Mouse (Mus musculus): ENCODE results near the gene Fam186b. TPM values are rescaled to one million over a fixed set of nuclear protein-coding genes. Genes with fewer than 3 reads are reported as not detected.
"Not testable (repeated sequence)": the region's sequence is repeated elsewhere in the genome, so short reads cannot be mapped to it uniquely, and the experiment has no call there.

The Fam186b gene
- total RNA-seq, 2 experiments from 2014 or later = not detected

DNA sequence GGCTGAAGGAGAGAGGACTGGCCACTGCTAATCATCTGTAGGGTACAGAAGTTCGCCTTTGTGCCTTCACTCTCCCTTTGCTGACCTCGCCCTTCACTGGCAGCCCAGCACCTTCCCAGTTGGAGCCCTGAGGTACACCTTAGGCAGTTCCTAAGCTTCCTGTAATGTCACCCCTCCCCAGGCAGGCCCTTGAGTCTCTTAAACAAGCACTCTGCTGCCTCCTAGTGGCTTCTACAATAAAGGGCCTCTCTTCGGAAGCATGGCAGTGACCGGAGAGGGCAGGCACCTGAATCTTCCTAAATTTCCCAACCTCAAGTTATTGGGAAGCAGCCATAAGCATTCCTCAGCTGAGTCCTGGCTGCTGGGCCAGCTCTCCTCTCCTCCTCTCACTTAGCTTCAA is 30.0 kb downstream of the Fam186b start:
- DNase-seq = peak; percentile 60 to 82
- intact Hi-C loops (cut with DNase I) = loop anchor here (2.0 to 5.0 kb wide), 4 partner anchors 27 to 183 kb away; no protein-coding TSS in a partner anchor

DNA sequence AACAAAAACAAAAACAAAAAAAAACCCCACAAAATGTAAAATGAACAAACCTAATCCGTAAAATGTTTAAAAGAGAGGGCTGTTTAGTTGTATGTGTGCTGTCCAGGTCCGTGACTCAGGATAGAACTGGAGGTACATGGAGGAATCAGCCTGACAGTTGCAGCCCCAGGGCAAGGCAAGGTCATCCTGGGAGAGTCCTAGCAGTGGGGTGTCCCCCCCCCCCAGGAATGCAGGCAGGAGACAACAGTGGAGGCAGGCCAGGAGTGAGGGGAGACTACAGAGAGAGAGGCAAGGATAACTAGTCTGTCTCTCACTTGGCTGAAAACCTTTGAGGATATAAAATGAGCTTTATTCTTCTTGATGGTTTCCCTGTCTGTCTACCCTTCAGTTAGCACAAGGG is 31.3 kb downstream of the Fam186b start:
- intact Hi-C loops (cut with DNase I) = loop anchor here (2.0 kb wide), 2 partner anchors 26 to 50 kb away; no protein-coding TSS in a partner anchor

DNA sequence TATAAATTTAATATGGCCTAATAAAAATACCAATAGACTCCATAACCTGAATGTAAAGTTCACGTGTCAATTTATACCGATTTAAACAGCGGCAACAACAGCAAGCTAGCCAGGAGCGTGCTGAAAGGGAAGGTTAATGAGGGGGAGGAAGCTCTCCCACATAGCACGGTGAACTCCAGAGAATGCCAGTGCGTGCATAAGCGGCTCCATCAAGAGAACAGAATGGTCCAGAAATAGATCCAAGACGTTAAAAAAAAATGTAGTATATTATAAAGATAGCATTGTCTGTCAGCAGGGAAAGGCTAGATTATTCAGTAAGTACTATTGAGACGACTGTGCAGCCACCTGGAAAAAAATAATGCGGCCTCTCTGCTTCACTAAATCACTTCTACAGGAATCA is 33.0 kb downstream of the Fam186b start:
- intact Hi-C loops (cut with DNase I) = no loop called here
- no peak for DNase-seq

More for the DNA sequence above, 31.3 kb downstream of the Fam186b start:
- DNase-seq = no peak

DNA sequence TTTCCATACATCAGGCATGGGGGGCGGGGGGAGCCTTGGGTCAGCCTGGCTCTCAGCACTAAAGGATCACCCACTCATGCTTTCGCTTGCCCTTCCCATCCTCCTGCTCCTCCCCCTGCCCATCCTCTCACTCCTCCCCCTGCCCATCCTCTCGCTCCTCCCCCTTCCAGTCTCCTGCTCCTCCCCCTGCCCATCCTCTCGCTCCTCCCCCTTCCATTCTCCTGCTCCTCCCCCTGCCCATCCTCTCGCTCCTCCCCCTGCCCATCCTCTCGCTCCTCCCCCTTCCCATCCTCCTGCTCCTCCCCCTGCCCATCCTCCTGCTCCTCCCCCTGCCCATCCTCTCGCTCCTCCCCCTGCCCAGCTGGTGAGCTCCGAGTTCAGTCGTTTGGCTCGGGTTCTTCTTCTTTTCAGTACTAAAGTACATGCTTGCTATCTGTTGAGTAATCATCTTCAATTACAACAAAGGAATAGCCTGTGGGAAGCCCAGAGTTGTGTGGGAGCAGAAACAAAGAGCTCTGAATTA is 35.9 kb downstream of the Fam186b start:
- DNase-seq = peak; percentile 57 to 66
- intact Hi-C loops (cut with DNase I) = no loop called here

DNA sequence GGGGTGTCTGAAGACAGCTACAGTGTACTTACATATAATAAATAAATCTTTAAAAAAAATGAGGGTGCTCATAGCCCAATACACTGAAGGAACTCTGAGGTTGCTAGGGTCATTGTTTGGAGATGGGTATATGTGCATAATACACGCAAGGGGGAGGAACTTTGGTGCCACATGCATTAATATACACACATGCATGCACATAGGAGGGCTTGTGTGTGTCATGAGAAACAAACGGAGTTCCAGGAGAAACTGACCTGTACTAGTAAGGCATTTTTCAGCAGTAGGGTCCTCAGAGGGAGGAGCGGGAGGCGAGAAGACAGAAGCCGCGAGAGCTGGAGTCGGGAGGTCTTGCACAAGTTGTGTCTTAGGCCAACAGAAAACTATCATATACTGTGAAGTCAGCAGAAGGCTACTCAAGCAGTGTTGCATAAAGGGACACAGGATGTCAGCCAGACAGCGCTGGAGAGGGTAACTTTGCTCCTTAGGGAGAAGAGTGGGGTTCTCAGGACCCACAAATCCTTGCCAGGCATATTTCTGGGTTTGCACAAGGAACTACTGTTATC is 36.4 kb downstream of the Fam186b start:
- intact Hi-C loops (cut with DNase I) = no loop called here
- DNase-seq = no peak

DNA sequence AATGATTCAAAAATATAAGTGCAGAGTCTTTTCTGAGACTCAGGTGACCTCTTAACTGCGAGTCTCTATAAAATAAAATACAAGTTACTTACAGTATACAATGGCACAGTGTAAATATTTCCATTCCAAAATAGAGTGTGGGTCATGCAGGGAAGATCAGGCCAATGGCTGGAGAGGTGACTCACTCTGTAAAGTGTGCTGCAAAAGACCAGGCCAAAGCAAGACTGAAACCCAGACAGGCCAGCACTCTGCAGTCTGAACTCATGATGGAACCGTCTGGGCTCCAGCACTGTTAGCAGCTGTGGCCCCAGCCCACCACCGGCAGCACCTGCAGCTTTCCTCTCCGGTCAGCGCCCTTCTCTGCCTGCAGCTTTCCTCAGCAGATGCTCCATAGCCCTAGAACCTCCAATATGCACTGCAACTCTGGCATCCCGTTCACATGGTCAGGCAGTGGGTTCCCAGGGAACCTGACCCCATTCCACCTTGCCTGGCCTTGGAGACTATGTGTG is 40.4 kb downstream of the Fam186b start:
- intact Hi-C loops (cut with DNase I) = no loop called here
- DNase-seq = no peak

DNA sequence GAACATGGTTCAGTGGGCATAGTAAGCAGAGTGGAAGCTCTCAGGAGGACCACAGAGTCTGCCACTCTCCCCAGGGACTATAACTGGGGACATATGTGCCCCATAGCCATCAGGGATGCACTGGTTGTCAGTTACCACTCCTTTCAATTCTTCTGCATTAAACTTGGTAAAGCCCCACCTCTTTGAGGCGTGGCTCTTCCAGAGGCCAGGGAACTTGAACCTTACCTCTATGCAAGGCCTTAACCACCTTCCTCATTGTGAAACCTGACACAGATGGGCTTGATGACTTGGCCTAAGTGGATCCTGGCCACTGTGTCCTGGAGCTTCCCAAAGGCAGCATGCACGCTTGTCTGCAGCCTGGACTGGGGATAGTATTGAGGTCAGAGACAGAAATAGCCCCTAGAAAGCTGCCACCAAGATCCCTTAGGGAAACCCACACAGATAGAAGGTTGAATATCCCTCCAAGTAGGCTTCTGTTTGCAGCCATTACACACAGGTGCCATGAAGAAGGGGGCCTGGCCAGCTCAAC is 41.1 kb downstream of the Fam186b start:
- DNase-seq = no peak
- intact Hi-C loops (cut with DNase I) = no loop called here

DNA sequence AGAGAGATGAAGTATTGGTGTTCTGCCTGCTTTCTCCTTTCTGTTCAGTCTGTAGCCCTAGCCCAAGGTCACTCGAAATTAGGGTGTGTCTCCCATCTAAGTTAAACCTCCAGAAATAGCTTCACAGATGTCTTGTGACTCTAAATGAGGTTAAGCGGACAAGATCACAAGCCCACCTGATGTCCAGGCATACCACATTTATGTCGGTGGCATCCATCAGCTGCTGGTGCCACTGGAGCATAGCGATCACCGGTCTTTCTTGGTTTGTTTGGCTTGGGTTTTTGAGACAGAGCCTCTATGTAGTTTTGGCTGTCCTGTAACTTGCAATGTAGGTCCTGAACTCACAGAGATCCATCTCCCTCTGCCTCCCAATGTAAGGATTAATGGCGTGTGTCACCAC is 41.9 kb downstream of the Fam186b start:
- DNase-seq = no peak
- intact Hi-C loops (cut with DNase I) = no loop called here

DNA sequence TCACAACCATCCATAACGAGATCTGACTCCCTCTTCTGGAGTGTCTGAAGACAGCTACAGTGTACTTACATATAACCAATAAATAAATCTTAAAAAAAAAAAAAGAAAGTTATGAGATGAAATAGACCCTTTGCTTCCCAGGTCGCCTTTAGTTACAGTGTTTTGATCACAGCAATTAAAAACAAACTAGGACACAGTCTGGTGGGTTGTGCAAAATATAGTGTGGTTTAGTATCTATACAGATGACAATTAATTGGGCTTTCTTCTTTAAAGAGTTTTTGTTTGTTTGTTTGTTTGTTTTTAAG is 42.6 kb downstream of the Fam186b start:
- intact Hi-C loops (cut with DNase I) = not testable (repeated sequence)

DNA sequence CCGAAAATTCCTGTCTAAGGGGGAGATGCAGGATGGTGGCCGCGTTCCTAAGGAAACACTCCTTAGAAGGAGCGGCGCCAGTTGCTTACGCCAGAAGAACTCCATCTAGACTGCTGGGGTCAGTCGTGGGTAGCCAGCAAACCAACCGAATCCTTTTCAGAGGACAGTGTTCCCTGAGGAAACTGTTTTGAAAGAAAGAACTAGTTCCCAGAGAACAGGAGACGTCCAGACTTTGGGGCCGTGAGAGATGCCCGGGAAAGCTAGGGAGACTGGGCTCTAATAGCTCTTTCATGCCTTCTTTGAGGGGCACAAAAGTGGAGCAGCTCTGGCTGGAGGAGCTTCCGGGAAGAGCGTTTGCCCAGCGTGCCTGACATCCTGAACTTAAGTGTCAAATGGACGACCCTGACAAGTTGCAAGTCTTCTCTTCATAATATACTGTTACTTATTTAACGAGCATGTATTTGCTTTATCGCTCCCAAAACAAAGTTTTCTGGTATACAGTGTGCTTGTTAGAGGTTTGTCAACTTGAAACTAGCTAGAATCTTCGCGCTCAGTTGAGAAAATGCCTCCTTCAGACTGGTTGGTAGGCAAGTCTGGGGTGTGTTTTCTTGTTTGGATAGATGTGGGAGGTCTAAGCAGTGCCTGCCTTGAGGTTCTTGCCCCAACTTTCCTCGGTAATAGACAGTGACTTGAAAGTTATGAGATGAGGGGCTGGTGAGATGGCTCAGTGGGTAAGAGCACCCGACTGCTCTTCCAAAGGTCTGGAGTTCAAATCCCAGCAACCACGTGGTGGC is 43.1 kb downstream of the Fam186b start:
- intact Hi-C loops (cut with DNase I) = no loop called here
- peak in 1 of 2 experiments; percentile 81 for DNase-seq

More for the DNA sequence above, 42.6 kb downstream of the Fam186b start:
- not testable (repeated sequence) for DNase-seq

DNA sequence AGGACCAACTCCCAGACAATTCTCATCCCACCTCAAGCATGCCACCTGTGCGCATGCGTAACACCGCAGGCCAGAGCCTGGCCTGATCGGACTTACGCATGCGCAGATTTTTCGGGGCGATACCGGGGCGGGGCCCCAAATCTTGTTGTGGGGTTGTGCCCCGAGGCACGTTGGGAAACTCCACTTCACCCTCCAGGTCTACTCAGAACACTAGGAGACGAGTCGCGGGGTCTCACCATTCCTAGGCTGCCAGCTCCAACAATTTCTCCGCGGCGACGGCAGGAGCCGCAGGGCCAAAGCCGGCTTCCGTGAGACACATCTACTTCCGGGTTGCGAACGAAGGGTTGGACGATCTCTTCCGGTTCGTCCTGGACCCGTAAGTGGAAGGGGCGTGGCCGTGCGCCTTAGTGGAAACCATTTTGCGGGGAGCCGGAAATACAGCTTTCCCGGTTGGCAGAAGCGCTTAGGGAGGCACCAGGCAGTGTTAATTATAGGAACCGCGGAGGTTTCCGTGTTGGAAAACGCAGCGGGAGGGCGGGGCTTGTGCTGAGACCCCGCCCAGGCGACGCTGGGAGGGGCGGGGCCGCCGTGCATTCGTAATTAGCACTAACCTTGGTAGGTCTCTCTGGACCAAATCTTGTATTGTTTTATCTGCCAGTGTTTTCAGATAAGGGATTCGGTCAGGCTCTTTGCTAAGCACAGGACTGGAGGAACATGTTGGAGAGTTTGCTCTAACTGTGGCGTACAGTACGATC is 43.9 kb downstream of the Fam186b start, which contains the start of gene Mcrs1:
TSS of gene Mcrs1 (minus strand) at position 336 of the 755 bp plus-strand sequence.
- intact Hi-C loops (cut with DNase I) = no loop called here
- peak; percentile 95 to 97 for DNase-seq

DNA sequence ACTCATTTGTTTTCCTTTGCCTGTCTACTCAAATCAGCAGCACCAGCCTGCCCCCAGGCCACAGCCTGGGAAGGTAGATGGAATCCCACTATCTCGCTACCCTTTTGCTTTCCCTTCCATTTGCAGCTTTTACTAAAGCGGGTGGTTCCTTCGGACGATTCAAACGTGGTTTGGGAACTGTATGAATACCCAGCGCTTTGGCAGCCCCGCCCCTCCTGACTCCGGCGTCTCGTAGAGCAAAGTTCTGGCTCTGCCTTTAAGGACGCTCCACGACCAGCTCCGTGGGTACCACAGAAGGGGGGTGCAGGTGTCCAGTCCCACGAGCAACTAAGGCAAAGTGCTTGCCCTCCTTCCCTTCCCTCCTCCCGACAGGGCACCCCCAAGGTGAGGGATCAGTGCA is 44.6 kb downstream of the Fam186b start:
- DNase-seq; intact Hi-C loops (cut with DNase I): not testable (repeated sequence)

DNA sequence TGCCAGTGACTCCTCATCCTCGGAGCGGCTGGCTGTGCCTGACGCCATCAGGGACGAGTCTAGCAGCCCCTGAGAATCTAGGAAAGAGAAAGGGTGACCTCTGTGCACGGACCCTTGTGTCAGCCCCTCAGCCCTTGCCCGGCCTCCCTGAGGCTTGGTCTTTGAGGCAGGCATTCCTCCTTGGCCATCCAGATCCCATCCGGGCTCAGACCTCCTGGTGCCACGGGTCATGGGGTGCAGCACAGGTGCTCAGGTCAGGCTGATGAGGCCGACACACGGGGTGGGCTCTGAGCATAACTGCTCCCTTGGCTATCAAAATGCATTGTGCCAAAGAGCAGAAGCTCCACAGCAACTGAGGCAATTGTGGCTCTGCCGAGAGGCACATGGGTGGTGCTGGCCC is 45.8 kb downstream of the Fam186b start:
- DNase-seq = no peak
- intact Hi-C loops (cut with DNase I) = no loop called here

DNA sequence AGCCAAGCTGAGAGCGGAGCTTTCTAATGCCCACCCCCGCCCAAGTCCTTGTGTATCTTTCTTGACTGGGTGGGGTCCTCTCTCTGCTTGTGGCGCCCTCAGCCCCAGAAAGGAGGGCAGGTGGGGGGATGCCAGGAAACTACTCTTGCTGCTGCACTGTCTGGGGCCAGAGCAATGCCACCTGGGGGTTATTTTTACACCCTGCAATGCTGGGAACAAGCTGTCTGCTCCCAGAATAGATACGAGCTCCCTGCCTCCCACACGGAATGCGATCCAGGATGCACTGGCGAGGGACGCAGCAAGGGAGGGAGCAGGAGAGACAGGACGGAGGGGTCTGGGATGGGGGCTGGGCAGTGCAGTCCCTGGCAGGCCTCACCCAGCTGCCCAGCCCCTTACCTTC is 46.7 kb downstream of the Fam186b start:
- intact Hi-C loops (cut with DNase I) = no loop called here
- DNase-seq = peak; percentile 44 to 65

DNA sequence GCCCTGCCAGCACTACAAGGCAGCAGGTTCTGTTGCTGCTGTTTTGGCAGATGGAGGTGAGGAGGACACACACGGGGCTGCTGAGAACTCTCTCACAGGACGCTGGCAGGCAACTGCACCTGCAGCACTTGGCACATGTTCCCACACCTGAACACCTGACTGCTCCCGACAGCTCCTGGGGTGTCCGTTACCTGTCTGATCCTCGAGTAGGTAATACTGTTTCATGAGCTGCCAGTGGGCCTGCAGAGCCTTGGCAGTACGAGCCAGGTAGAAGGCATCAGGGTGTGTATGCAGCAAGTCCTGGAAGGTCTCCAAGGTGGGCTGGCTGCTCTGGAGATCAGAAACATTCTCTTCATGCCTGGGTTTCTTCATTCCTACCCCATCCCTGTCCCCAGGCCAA is 49.0 kb downstream of the Fam186b start:
- intact Hi-C loops (cut with DNase I); DNase-seq: not testable (repeated sequence)

DNA sequence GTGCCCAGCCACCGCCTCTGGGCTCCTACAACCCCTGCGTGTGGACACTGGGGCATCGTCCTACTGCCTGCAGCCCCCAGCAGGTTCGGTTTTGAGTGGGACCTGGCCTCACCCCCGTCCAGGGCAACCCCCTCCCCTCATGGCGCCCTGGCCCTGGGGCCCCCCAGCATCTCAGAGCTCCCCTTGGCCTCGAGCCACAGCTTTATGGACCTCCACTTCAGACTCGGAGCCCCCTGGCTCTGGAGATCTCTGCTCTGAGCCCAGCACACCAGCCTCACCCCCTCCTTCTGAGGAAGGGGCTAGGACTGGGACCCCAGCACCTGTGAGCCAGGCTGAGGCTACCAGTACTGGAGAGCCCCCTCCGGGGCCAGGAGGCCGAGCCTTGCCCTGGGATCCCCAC is 53.6 kb downstream of the Fam186b start:
- no peak for DNase-seq
- intact Hi-C loops (cut with DNase I) = no loop called here

DNA sequence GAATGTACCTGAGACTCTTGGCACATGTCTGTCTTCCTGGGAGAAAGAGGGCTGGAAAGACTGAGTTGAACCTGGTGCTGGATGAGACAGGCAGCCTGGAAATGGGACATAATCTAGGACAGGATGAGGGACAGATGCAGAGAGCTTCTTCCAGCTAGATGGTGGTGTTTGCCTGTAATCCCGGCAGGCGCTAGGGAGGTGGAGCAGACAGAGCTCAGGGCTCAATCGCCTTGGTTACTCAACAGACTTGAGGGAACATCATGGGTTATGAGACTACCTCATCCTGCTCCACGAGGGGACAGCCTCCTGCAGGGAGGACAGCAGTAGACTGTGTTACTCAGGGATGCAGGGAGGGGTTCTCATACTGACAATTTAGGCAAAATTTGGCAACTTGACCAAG is 54.4 kb downstream of the Fam186b start:
- intact Hi-C loops (cut with DNase I) = no loop called here

DNA sequence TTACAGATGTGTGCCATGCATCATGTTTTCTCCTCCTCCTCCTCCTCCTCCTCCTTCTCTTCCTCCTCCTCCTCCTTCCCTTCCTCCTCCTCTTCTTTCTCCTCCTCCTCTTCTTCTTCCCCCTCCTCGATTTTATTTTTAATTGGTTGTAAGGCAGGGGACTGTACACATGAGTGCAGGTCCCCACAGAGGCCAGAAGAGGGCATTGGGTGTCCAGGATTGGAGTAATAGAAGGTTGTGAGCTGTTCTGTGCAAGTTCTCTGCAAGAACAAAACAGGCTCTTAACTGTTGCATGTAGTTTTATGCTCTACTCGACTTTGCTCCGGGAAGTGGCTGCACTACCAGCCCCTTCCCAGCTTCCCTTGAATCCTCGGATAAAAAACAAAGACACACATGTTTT is 55.6 kb downstream of the Fam186b start:
- intact Hi-C loops (cut with DNase I) = no loop called here
- no peak for DNase-seq

More for the DNA sequence above, 54.4 kb downstream of the Fam186b start:
- DNase-seq = no peak

DNA sequence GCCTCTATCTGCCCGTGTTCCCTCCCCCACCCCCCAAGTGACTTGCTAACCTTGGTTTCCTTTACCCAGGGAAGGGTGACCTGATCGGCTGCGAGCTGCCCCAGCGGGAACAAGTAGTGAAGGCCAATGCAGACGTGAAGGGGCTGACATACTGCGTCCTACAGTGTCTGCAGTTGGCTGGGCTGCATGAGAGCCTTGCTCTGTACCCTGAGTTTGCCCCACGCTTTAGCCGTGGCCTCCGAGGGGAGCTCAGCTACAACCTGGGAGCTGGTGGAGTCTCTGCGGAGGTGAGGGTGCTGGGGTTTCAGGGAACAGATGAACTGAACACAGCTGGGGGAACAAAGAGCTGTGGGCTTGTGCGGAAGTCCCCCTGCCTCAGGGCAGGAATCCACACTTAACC is 57.7 kb downstream of the Fam186b start:
- intact Hi-C loops (cut with DNase I) = loop anchor here (2.0 kb wide), 1 partner anchor 27 kb away; no protein-coding TSS in a partner anchor
- no peak for DNase-seq

DNA sequence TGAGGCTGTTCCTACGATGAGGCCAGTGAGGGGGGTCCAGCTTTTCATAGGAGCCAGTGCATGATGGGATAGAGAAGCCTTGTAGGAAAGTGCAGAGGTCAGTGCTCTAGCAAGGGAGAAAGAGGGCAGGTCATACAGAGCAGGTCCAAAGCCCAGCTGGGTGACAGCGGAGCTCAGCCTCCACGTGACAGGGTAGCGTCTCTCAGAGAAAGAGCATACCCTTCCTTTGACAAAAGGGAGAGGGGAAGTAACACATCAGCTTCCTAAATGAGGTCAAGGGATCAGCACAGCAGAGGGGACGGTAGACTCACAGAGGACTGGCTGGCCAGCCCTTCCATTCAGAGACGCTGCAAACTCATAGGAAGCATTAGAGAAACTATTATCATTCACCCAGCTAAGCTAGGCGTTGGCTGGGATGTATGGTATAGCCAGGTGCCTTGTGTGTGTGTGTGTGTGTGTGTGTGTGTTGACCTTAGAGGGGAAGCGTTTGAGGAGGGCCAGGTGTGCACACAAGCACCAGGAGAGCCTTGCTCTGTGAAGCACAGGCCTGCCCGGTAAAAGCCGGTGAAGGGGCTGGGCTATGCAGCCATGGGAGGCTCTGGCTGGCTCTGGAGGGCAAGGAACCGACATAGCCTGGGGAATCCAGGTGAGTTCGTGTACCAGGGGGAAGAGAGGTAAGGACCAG is 61.2 kb downstream of the Fam186b start:
- intact Hi-C loops (cut with DNase I) = no loop called here
- no peak for DNase-seq
